Mouse (Mus musculus) left cerebral cortex, adult 2 months (tissue): ENCODE results near the gene Cfap161. TPM values are rescaled to one million over a fixed set of nuclear protein-coding genes. Genes with fewer than 3 reads are reported as not detected.

Experiments used
- DNase-seq, 2 experiments: peaks; one replicate each; pipeline ENCODE4 v3.0.0; 2021 to 2022; ENCODE audit warnings: low spot score in 2 of 2, mixed read lengths in 1 of 2; ENCODE audit errors: extremely low spot score in 1 of 2
- H3K27ac ChIP-seq: fragments of 200-600 bp; 2 replicates; pipeline ENCODE4 v1.8.1; 2022
- H3K4me3 ChIP-seq: fragments of 200-600 bp; 2 replicates; pipeline ENCODE4 v1.8.1; 2022
- CTCF ChIP-seq: fragments of 200-600 bp; IDR thresholded peaks from 2 replicates; pipeline ENCODE4 v1.8.1; 2022; ENCODE audit warnings: antibody characterized with exemption, mild to moderate bottlenecking, moderate library complexity
- intact Hi-C: fragments of 180-260 bp; cut with DNase I; formaldehyde crosslinking; loops from one replicate; pipeline ENCODE4 v1.15.1; 2025
- total RNA-seq, 2 experiments: library from RNA; stranded (reverse); gene quantifications; 2 replicates each; pipeline ENCODE4 v1.2.3; 2021

The Cfap161 gene
- total RNA-seq, 2 experiments from 2014 or later: 0.94 TPM; not detected in 1

DNA sequence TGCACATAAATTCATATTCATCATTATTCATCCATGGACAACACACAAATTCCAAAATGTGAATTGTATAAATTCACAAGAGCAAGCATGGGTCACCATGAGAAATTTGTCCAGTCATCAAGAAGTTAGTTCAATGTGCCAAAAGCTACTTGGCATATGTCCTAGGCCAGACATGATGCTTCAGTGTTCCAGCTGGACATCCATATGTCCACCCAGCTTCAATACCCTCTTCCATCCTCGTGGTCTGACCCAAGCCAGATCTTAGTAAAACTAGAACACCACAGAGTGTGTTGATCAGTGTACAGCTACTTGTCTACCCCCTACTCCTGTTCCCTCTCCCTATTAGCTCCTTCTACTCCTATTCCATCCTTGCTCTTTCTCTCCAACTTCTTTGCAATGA, 43.6 kb downstream of the Cfap161 start:
- no peak for DNase-seq
- no peak overlapping the region for H3K4me3 ChIP-seq
- intact Hi-C loops: no loop called here
- H3K27ac ChIP-seq: no peak overlapping the region
- TF ChIP-seq CTCF: no peak

DNA sequence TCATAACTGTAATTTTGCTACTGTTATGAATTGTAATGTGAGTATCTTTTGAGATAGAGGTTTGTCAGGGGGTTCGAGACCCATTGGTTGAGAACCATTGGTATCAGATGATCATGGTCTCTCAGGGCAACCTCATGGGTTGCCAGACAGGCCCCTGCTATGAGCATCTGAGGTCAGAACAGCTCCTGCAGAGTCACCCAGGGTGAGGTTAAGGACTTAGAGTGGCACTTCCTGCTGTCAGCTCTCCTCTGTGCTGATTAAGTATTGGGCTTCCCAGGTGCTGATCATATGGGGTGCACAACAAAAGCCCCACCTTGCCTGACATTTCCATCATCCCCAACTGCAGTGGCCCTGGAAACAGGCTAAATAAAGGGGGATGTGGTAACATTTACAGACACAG, 46.3 kb downstream of the Cfap161 start:
- intact Hi-C loops: no loop called here
- no peak for TF ChIP-seq CTCF
- no peak for DNase-seq
- H3K27ac ChIP-seq: no peak overlapping the region
- no peak overlapping the region for H3K4me3 ChIP-seq

DNA sequence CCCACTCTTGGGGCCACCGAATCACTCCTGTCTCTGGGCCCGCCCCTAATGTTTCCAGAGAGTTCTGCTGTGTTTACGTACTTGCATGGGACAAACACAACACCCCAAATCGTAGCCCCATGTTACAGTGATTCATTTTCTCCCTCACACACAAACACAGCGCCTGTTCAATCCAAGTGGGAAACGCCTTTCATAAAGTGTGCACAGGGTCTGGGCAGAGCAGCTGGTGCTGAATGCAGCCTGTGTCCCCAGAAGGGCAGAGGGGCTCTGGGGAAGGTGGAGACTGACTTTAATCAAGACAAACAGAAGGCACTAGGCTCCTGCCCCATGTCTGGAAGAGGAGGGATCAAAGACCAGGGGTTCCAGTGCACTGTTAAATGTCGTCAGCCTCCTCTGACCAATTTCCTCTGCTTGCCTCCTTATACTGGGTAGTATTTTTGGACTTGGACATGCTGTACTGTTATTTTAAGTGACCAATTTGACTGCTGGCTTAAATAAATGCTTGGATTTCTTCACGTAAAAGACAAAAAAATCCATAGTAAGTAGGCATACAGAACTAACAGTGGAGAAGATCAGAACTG, 48.5 kb downstream of the Cfap161 start:
- no peak overlapping the region for H3K4me3 ChIP-seq
- intact Hi-C loops: no loop called here
- H3K27ac ChIP-seq: no peak overlapping the region
- DNase-seq: no peak
- no peak for TF ChIP-seq CTCF

DNA sequence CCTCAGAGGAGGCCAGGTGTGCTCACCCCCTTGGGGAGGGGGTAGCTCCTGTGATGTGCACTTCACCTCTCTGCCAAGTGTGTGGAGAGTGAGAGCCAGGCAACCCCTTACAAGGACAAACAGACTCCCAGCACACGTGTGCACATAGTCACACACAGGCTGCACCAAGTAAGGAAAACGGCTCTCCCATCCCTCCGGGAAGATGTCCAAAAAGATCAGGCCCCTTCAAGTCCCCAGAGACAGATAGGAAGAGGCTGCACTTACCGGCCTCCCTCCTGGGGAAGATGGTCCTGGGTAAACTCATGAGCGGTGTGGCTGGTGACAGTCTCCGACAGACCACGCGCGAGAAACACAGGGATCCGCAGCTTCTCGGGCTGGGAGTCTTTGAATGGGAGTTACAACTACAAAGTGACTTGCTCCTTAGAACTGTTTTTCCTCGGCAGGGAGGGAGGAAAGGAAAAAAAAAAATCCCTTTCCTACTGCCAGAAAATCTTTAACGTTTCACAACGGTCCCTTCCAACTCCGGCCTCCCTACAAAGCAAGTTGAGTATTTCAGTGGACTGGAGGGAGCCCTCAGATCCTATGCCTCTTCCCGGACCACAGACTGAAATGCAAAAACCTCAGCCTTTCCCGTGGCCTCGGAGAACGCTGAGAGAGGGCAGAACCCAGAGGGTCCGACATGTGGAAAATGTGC, 49.1 kb downstream of the Cfap161 start, which contains the start of gene Il16:
TSS of gene Il16 (minus strand) at position 314 of the 694 bp plus-strand sequence.
- no peak for DNase-seq
- H3K4me3 ChIP-seq: 0 out of 2 replicates have a peak within 1 kb of the TSS, but pooled peaks have one; percentile 1
- intact Hi-C loops: no loop called here

DNA sequence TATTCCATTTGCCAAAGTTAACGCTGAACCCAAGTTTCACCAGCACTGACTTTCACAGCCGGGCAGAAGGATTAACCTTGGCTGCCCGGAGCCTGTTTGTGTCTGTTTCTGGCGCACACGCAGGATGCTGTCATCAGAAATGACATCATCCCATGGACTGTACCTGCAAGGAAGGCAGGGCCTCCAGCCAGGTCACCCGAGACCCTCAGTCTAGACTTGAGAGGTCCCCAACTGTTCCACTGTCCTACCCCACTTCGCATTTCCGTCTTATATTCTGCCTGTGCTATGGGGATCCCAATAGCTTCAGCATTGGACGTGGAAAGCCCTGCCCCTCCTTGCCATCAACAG, 49.6 kb downstream of the Cfap161 start:
- Histone ChIP-seq H3K27ac (no peak overlapping the region), H3K4me3 (no peak overlapping the region)
- no peak for DNase-seq
- TF ChIP-seq CTCF: no peak
- intact Hi-C loops: no loop called here

More for the DNA sequence above, 49.1 kb downstream of the Cfap161 start, which contains the start of gene Il16:
- no peak for TF ChIP-seq CTCF
- no peak within 1 kb of the TSS for H3K27ac ChIP-seq

DNA sequence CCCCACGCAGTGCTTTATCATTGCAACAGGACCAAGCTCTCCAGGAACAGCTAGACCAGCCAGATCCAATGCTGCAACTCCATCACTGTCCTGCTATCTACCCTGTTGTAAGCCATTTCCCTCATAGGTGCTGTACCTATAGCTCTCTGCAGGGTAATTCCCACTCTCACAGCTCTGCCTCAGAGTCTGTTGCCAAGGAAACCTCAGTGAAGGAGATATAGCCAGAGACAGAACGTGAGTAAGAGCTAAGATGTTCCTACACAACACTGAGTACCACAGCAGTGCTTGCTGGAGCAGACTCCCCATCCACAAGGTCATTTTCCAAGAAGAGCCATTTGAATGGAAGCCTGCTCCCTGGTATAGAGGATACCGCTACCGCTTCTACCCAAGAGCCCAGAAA, 50.4 kb downstream of the Cfap161 start:
- no peak overlapping the region for H3K4me3 ChIP-seq

DNA sequence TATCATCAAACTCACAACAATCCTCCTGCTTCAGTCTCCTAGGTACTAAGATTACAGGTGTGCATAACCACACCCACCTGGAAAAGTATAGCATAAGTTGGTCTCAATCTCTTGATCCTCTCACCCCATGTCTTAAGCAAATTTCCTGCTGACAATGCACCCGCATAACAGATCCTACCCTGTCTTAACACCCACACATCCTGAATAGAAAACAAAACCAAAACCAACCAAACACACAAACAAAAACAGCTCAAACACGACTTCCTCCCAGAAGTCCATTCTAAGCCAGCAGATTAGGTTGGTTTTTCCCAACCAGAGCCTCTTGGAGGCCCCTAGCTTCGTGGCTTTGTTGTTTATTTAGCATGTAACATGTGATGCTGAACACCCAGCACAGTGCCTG, 52.0 kb downstream of the Cfap161 start:
- Histone ChIP-seq H3K27ac (no peak overlapping the region), H3K4me3 (no peak overlapping the region)
- DNase-seq: no peak
- intact Hi-C loops: no loop called here
- no peak for TF ChIP-seq CTCF

More for the DNA sequence above, 50.4 kb downstream of the Cfap161 start:
- intact Hi-C loops: no loop called here
- TF ChIP-seq CTCF: no peak; the same call in 1 of the 2 replicates
- DNase-seq: no peak
- H3K27ac ChIP-seq: no peak overlapping the region

DNA sequence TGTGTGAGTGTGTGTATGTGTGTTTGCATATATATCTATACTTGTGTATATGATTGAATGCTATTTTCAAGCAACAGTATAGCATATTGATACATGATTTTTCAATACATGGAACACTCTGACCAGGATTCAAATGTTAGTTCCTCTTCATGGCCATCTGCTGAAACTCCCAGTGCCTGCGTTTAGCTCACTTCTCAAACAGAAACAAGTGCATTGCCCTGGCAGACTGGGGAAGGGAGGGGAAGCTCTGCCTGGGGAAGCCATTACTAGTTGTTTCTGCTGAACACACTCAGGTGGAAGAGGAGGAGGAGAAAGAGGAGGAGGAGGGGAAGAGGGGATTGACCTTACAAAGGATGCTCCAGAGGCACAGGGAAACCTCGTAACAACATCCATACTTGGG, 52.7 kb downstream of the Cfap161 start:
- no peak for DNase-seq
- TF ChIP-seq CTCF: no peak
- intact Hi-C loops: no loop called here
- no peak overlapping the region for H3K4me3 ChIP-seq
- H3K27ac ChIP-seq: no peak overlapping the region

DNA sequence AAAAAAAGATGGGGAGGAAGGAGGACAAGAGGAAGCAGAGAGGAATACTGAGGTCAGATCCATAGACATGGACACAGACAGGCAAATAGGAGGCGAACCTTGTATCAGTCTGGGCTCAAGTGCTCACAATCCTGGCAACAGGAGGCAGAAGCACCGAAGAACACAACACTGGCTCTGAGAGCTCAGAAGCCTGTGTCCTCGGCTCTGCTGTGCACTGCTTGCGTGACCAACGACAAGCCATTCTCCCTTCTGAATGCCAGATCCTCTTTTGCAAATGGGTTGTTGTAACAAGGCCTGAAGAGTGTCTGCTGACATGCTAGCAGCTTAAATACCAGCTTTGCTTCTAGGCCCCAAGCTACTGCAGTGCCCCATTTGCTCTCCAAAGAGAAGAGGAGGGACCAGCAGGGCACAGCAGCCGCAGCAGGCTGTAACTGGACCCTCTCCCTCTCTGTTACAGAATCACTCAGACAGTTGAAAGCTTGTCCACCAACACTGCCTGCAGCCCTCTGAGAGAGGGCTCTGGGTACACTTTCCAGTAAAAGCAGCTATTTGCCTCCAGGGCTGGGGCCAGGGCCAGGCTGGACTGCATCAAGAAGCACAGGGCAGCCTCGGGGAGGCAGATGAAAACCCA, 54.9 kb downstream of the Cfap161 start:
- H3K27ac ChIP-seq: no peak overlapping the region
- H3K4me3 ChIP-seq: no peak overlapping the region
- TF ChIP-seq CTCF: no peak
- no peak for DNase-seq
- intact Hi-C loops: no loop called here

DNA sequence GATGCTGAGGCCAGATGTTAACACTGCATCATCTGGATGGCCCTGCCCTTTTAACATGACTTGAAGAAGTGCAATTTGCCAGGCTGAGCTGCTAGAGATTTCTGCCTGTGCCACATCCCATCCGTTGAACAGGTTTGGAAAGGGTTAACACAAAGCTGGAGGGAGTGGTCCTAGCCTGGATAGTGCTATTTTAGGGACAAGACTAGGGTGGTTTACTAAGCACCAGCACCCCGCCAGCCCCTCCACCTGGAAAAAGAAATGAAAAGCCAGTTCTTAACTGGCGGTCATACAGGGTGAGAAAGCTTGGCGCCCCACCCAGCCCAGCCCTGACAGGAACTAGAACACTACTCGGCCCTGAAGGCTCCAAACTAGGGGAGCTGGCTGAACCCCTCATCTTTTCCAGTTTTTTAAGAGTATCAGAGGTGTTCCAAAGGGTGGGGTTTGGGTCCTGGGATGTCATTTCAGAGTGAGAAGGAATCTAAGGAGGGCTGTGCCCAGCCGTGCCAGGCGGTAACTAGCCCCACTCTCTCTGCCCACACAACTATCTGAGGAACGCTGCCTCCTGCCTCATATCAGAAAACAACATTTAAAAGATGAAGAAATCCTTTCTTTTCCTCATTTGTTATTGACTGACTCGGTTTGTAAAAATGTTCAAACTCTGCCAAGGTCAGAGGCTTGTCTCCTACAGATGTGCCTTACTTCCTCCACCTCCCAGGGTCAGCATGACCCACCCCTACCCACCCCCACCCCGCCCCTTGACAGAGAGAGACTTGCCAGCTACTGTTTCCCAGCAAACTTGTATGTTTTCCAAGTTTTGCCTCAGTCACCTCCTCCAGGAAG, 55.8 kb downstream of the Cfap161 start:
- no peak for DNase-seq
- H3K27ac ChIP-seq: no peak overlapping the region
- TF ChIP-seq CTCF: no peak
- intact Hi-C loops: no loop called here
- H3K4me3 ChIP-seq: no peak overlapping the region

DNA sequence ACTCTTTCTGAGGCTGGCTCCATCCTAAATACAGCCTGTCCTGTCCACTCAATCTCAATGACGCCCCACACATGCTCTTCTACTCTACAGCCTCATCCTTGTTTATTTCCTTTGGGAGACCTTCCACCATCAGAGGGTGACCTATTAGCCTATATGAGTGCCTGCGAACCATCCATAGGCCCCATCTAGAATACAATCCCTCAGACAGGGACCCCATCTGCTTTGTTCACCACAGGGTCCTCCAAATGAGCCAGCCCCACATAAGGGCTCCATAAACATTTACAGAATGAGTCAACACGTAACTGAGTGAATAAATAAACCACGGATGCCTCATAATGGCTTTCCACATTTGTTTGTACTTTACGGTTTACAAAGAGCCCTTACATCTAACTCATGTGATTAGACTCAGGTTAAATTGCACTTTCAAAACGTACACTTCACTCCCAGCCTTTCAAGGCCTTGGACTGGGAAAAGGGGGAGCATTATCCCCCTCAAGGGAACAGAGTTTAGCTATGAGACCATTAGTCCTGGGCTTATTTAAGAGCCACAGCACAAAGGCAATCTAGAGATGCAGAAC, 56.7 kb downstream of the Cfap161 start:
- no peak for DNase-seq

More for the DNA sequence above, 56.7 kb downstream of the Cfap161 start:
- no peak for TF ChIP-seq CTCF
- H3K4me3 ChIP-seq: no peak overlapping the region
- intact Hi-C loops: no loop called here
- no peak overlapping the region for H3K27ac ChIP-seq
